Mouse (Mus musculus) ES-E14 (cell line): ENCODE measurements around the gene Top1. TPM values are rescaled to one million over a fixed set of nuclear protein-coding genes. Genes with fewer than 3 reads are reported as not detected.

Experiments used
- DNase-seq: peaks from one replicate; pipeline ENCODE4 v3.0.0-alpha.2; 2013; ENCODE audit warnings: low read depth, low spot score
- H3K27ac ChIP-seq: 2 replicates; pipeline ENCODE4 v1.5.1; 2012; ENCODE audit warnings: low read depth, mild to moderate bottlenecking, low read length, moderate library complexity, mixed read lengths; ENCODE audit not compliant: poor library complexity, insufficient read depth, severe bottlenecking
- H3K36me3 ChIP-seq: 2 replicates; pipeline ENCODE4 v1.6.1; 2012; ENCODE audit warnings: mild to moderate bottlenecking, low read length, moderate library complexity, mixed read lengths; ENCODE audit not compliant: control insufficient read depth, poor library complexity, insufficient read depth, severe bottlenecking
- H3K4me1 ChIP-seq, 2 experiments: fragments of 150-350 bp in 1 of 2; sonication (generic) in 1 of 2; 2 replicates each; pipeline ENCODE4 v1.6.1; 2012; ENCODE audit warnings: low read length in 2 of 2, mild to moderate bottlenecking in 1 of 2, mixed read lengths in 1 of 2; ENCODE audit not compliant: control insufficient read depth in 2 of 2, insufficient read depth in 2 of 2, poor library complexity in 1 of 2
- H3K4me3 ChIP-seq, 2 experiments: fragments of 150-350 bp in 1 of 2; sonication (generic) in 1 of 2; 2 replicates each; pipeline ENCODE4 v1.5.1; 2012; ENCODE audit warnings: low read length in 2 of 2, low read depth in 1 of 2, mild to moderate bottlenecking in 1 of 2, mixed read lengths in 1 of 2; ENCODE audit not compliant: insufficient read depth in 1 of 2, poor library complexity in 1 of 2, severe bottlenecking in 1 of 2
- H3K9ac ChIP-seq: 2 replicates; pipeline ENCODE4 v1.6.1; 2012; ENCODE audit warnings: low read depth, mild to moderate bottlenecking, low read length, mixed read lengths; ENCODE audit not compliant: poor library complexity, insufficient read depth, severe bottlenecking
- H3K9me3 ChIP-seq: fragments of 150-350 bp; sonication (generic); 2 replicates; pipeline ENCODE4 v1.6.1; 2012; ENCODE audit warnings: low read depth, mild to moderate bottlenecking, low read length; ENCODE audit not compliant: control insufficient read depth, insufficient read depth
- CHD2 ChIP-seq: IDR thresholded peaks from 2 replicates; pipeline ENCODE4 v1.6.1; 2014; ENCODE audit warnings: mild to moderate bottlenecking, low read depth, low read length, inconsistent platforms
- HCFC1 ChIP-seq: IDR thresholded peaks from 2 replicates; pipeline ENCODE4 v1.6.1; 2012; ENCODE audit warnings: low read length, inconsistent platforms, borderline replicate concordance; ENCODE audit not compliant: insufficient read depth
- MAFK ChIP-seq: IDR thresholded peaks from 2 replicates; pipeline ENCODE4 v1.6.1; 2014; ENCODE audit warnings: mild to moderate bottlenecking, low read depth, low read length, inconsistent platforms; ENCODE audit not compliant: insufficient read depth
- ZC3H11A ChIP-seq: IDR thresholded peaks from 2 replicates; pipeline ENCODE4 v1.6.1; 2012; ENCODE audit warnings: low read depth, mild to moderate bottlenecking, inconsistent platforms, low read length, borderline replicate concordance
- ZNF384 ChIP-seq: IDR thresholded peaks from 2 replicates; pipeline ENCODE4 v1.6.1; 2012; ENCODE audit warnings: low read depth, low read length, inconsistent platforms
- in situ Hi-C, 2 experiments: fragments of 600-800 bp; cut with MboI; formaldehyde crosslinking; loops; one replicate each; pipeline ENCODE4 v1.15.1; 2025; ENCODE audit warnings: low sequenced_read_pairs in 2 of 2, inconsistent platforms in 1 of 2; ENCODE audit not compliant: unreplicated experiment in 2 of 2
- total RNA-seq: library from RNA; depleted of rRNA; stranded (reverse); fragments of 300-350 nt; gene quantifications from 2 replicates; pipeline ENCODE4 v1.2.3, GENCODE M21; 2012

The Top1 gene
- total RNA-seq, 1 experiment: 52.7 TPM

- Histone ChIP-seq H3K27ac (no peak overlapping the region), H3K9ac (no peak overlapping the region), H3K4me1 (peaks cover 13 to 27% of the 10 kb centered on the region in 2 experiments), H3K9me3 (no peaks in the 10 kb centered on the region), H3K4me3 (no peak overlapping the region), H3K36me3 (peaks cover 5% of the 10 kb centered on the region; the same call in 1 of the 2 replicates)
- in situ Hi-C loops: no loop called here
- no peak for TF ChIP-seq CHD2
- no peak for TF ChIP-seq ZNF384
- no peak for TF ChIP-seq HCFC1
- no peak for TF ChIP-seq MAFK
- no peak for TF ChIP-seq ZC3H11A
- DNase-seq: no peak
These were observed 95.0 kb downstream of the Top1 start for GRCm38 (mm10) chr2:160740521-160741156.

- H3K27ac ChIP-seq: no peak overlapping the region
- TF ChIP-seq MAFK: no peak
- no peak for TF ChIP-seq ZC3H11A
- no peak for TF ChIP-seq ZNF384
- TF ChIP-seq HCFC1: no peak
- TF ChIP-seq CHD2: no peak
These were observed 95.9 kb downstream of the Top1 start for GRCm38 (mm10) chr2:160741580-160741979.

GRCm38 (mm10) chr2:160742161-160742609, 96.5 kb downstream of the Top1 start:
- DNase-seq: no peak
- no peak overlapping the region for H3K4me3 ChIP-seq
- in situ Hi-C loops: no loop called here
- no peak overlapping the region for H3K9ac ChIP-seq
- no peaks in the 10 kb centered on the region for H3K9me3 ChIP-seq
- no peak overlapping the region for H3K27ac ChIP-seq
- peaks cover 5% of the 10 kb centered on the region; the same call in 1 of the 2 replicates for H3K36me3 ChIP-seq
- H3K4me1 ChIP-seq: peaks cover 11 to 14% of the 10 kb centered on the region in 2 experiments
- no peak for TF ChIP-seq ZC3H11A
- no peak for TF ChIP-seq ZNF384
- TF ChIP-seq CHD2: no peak
- no peak for TF ChIP-seq HCFC1
- no peak for TF ChIP-seq MAFK

More at GRCm38 (mm10) chr2:160741580-160741979, 95.9 kb downstream of the Top1 start:
- in situ Hi-C loops: no loop called here
- H3K4me1 ChIP-seq: peaks cover 8 to 19% of the 10 kb centered on the region in 2 experiments; a peak in 3 of 4 replicates
- no peak overlapping the region for H3K9ac ChIP-seq
- peaks cover 5% of the 10 kb centered on the region; the same call in 1 of the 2 replicates for H3K36me3 ChIP-seq
- no peak for DNase-seq
- no peak overlapping the region for H3K4me3 ChIP-seq
- no peaks in the 10 kb centered on the region for H3K9me3 ChIP-seq

- Histone ChIP-seq H3K9me3 (no peaks in the 10 kb centered on the region), H3K4me1 (peaks cover 5 to 10% of the 10 kb centered on the region in 2 experiments; a peak in 3 of 4 replicates), H3K27ac (no peak overlapping the region), H3K9ac (no peak overlapping the region), H3K36me3 (peaks cover 13% of the 10 kb centered on the region; the same call in 1 of the 2 replicates), H3K4me3 (no peak overlapping the region)
- peak; percentile 65 for DNase-seq
- in situ Hi-C loops: no loop called here
- TF ChIP-seq MAFK: no peak
- TF ChIP-seq ZC3H11A: no peak
- no peak for TF ChIP-seq HCFC1
- TF ChIP-seq ZNF384: no peak
- TF ChIP-seq CHD2: no peak
These were observed 98.5 kb downstream of the Top1 start for GRCm38 (mm10) chr2:160744040-160744822.

- TF ChIP-seq CHD2 (no peak), MAFK (no peak), HCFC1 (no peak), ZC3H11A (no peak)
- peaks cover 5 to 8% of the 10 kb centered on the region in 2 experiments; a peak in 3 of 4 replicates for H3K4me1 ChIP-seq
- H3K9me3 ChIP-seq: no peaks in the 10 kb centered on the region
- no peak overlapping the region for H3K27ac ChIP-seq
- no peak overlapping the region for H3K4me3 ChIP-seq
- H3K36me3 ChIP-seq: peaks cover 13% of the 10 kb centered on the region; the same call in 1 of the 2 replicates
- no peak for DNase-seq
- in situ Hi-C loops: no loop called here
- H3K9ac ChIP-seq: no peak overlapping the region
These were observed 99.1 kb downstream of the Top1 start for GRCm38 (mm10) chr2:160744823-160745210.
